Comparison of ENCODE assay signal across 18 mouse cellular contexts in genomic region chr8:92219181-92219890, GRCm38 (mm10).
"Had no signal": no experiment of that assay in that cellular context is flagged by ENCODE, and none has a peak within 500 bp of the region (broad histone marks: within the 10 kb centered on the region; RNA-seq: fewer than 3 reads in every experiment).

No protein-coding gene starts in this region.

- H3K27ac ChIP-seq: liver, embryonic 13.5 days; liver, embryonic 15.5 days; lung, embryonic 15.5 days; macrophage; midbrain, embryonic 12.5 days; neural tube, embryonic 12.5 days had no signal

- ATAC-seq: liver, postnatal 0 days; lung, postnatal 0 days; midbrain, embryonic 16.5 days had no signal

- H3K4me2 ChIP-seq: liver, embryonic 13.5 days; liver, embryonic 15.5 days; lung, embryonic 15.5 days; midbrain, embryonic 12.5 days; neural tube, embryonic 12.5 days had no signal

- H3K9ac ChIP-seq: liver, embryonic 13.5 days; liver, embryonic 15.5 days; liver, postnatal 0 days; lung, embryonic 15.5 days; midbrain, embryonic 12.5 days; neural tube, embryonic 12.5 days had no signal

- H3K4me3 ChIP-seq: liver, embryonic 13.5 days; liver, embryonic 15.5 days; lung, embryonic 15.5 days; megakaryocyte, embryonic 14.5 days; midbrain, embryonic 12.5 days; neural tube, embryonic 12.5 days had no signal

- DNase-seq: liver, embryonic 13.5 days; liver, postnatal 0 days; lung, adult 2 months; lung, postnatal 14 days; lung, postnatal 36 days; right cerebral cortex, postnatal 14 days; spleen, adult 18-20 months; thymus, adult 18-20 months; thymus, postnatal 14 days; thymus, postnatal 36 days had no signal

- H3K36me3 ChIP-seq: liver, embryonic 13.5 days; liver, embryonic 15.5 days; lung, embryonic 15.5 days; midbrain, embryonic 12.5 days; neural tube, embryonic 12.5 days had no signal

- H3K9me3 ChIP-seq: liver, embryonic 13.5 days; liver, embryonic 15.5 days; lung, embryonic 15.5 days; midbrain, embryonic 12.5 days; neural tube, embryonic 12.5 days had no signal

- H3K4me1 ChIP-seq: liver, embryonic 13.5 days; liver, embryonic 15.5 days; lung, embryonic 15.5 days; megakaryocyte, embryonic 14.5 days; midbrain, embryonic 12.5 days; neural tube, embryonic 12.5 days had no signal

- H3K27me3 ChIP-seq: liver, embryonic 13.5 days; lung, embryonic 15.5 days; megakaryocyte, embryonic 14.5 days; neural tube, embryonic 12.5 days had no signal
